Mouse (Mus musculus): Measurements from ENCODE around the gene Igsf23. TPM values are rescaled to one million over a fixed set of nuclear protein-coding genes. Genes with fewer than 3 reads are reported as not detected.

The Igsf23 gene
- polyA plus RNA-seq, 1 experiment from 2014 or later: 0.59 TPM

- ATAC-seq (replicated peaks; ENCODE audit: low FRiP score) (0 out of 2 replicates have a peak, but pooled peaks have one; percentile 34), DNase-seq (ENCODE audit: low spot score) (peak; percentile 71)
- whole genome bisulfite sequencing: 2% methylated on average over 7 of the region's 7 CpGs
- no peaks in the 10 kb centered on the region for H3K9me3 ChIP-seq (ENCODE audit: control insufficient read depth, low read length)
- no peak overlapping the region for H3K4me3 ChIP-seq (ENCODE audit: low read depth, low read length)
- H3K36me3 ChIP-seq (ENCODE audit: control insufficient read depth, insufficient read depth, low read length): no peaks in the 10 kb centered on the region
- no peak overlapping the region for H3K9ac ChIP-seq (ENCODE audit: low read depth, low read length)
- H3K27ac ChIP-seq (ENCODE audit: low read depth, low read length): no peak overlapping the region
- no peaks in the 10 kb centered on the region for H3K27me3 ChIP-seq (replicated peaks; ENCODE audit: control insufficient read depth, insufficient read depth, low read length)
- H3K4me2 ChIP-seq: no peak overlapping the region
- no peaks in the 10 kb centered on the region for H3K4me1 ChIP-seq (replicated peaks; ENCODE audit: control insufficient read depth, insufficient read depth, low read length)
Observed at GRCm38 (mm10) chr7:19956341-19956781, 5.8 kb upstream of the Igsf23 start.

- Histone ChIP-seq H3K4me3 (ENCODE audit: low read depth, low read length) (no peak overlapping the region), H3K36me3 (ENCODE audit: control insufficient read depth, insufficient read depth, low read length) (no peaks in the 10 kb centered on the region), H3K27me3 (replicated peaks; ENCODE audit: control insufficient read depth, insufficient read depth, low read length) (no peaks in the 10 kb centered on the region), H3K9me3 (ENCODE audit: control insufficient read depth, low read length) (no peaks in the 10 kb centered on the region), H3K27ac (ENCODE audit: low read depth, low read length) (no peak overlapping the region), H3K9ac (ENCODE audit: low read depth, low read length) (no peak overlapping the region), H3K4me1 (replicated peaks; ENCODE audit: control insufficient read depth, insufficient read depth, low read length) (no peaks in the 10 kb centered on the region), H3K4me2 (no peak overlapping the region)
- WGBS: 64% methylated on average over 4 of the region's 4 CpGs
- DNase-seq (ENCODE audit: low spot score) (no peak), ATAC-seq (replicated peaks; ENCODE audit: low FRiP score) (no peak)
Observed at GRCm38 (mm10) chr7:19955861-19956260, 5.3 kb upstream of the Igsf23 start.

GRCm38 (mm10) chr7:19953054-19953453, 2.5 kb upstream of the Igsf23 start:
- H3K4me2 ChIP-seq: no peak overlapping the region
- no peaks in the 10 kb centered on the region for H3K27me3 ChIP-seq (replicated peaks; ENCODE audit: control insufficient read depth, insufficient read depth, low read length)
- DNase-seq (ENCODE audit: low spot score) (no peak), ATAC-seq (replicated peaks; ENCODE audit: low FRiP score) (no peak)
- 64% methylated on average over 9 of the region's 9 CpGs for WGBS
- H3K4me3 ChIP-seq (ENCODE audit: low read depth, low read length): no peak overlapping the region
- H3K27ac ChIP-seq (ENCODE audit: low read depth, low read length): no peak overlapping the region
- H3K9me3 ChIP-seq (ENCODE audit: control insufficient read depth, low read length): no peaks in the 10 kb centered on the region
- H3K9ac ChIP-seq (ENCODE audit: low read depth, low read length): no peak overlapping the region
- no peaks in the 10 kb centered on the region for H3K36me3 ChIP-seq (ENCODE audit: control insufficient read depth, insufficient read depth, low read length)
- peaks cover 2% of the 10 kb centered on the region; the same call in 1 of the 2 replicates for H3K4me1 ChIP-seq (replicated peaks; ENCODE audit: control insufficient read depth, insufficient read depth, low read length)

- no peaks in the 10 kb centered on the region for H3K36me3 ChIP-seq (ENCODE audit: control insufficient read depth, insufficient read depth, low read length)
- H3K4me2 ChIP-seq: no peak overlapping the region
- no peak overlapping the region for H3K9ac ChIP-seq (ENCODE audit: low read depth, low read length)
- no peaks in the 10 kb centered on the region for H3K27me3 ChIP-seq (replicated peaks; ENCODE audit: control insufficient read depth, insufficient read depth, low read length)
- ATAC-seq (replicated peaks; ENCODE audit: low FRiP score) (no peak), DNase-seq (ENCODE audit: low spot score) (no peak)
- H3K9me3 ChIP-seq (ENCODE audit: control insufficient read depth, low read length): no peaks in the 10 kb centered on the region
- H3K4me3 ChIP-seq (ENCODE audit: low read depth, low read length): no peak overlapping the region
- WGBS: 76% methylated on average over 10 of the region's 10 CpGs
- no peak overlapping the region for H3K27ac ChIP-seq (ENCODE audit: low read depth, low read length)
- peaks cover 2% of the 10 kb centered on the region; the same call in 1 of the 2 replicates for H3K4me1 ChIP-seq (replicated peaks; ENCODE audit: control insufficient read depth, insufficient read depth, low read length)
Observed at GRCm38 (mm10) chr7:19952320-19952986, 1.9 kb upstream of the Igsf23 start.

GRCm38 (mm10) chr7:19949996-19950395, 560 bp downstream of the Igsf23 start:
- Histone ChIP-seq H3K27me3 (replicated peaks; ENCODE audit: control insufficient read depth, insufficient read depth, low read length) (no peaks in the 10 kb centered on the region), H3K36me3 (ENCODE audit: control insufficient read depth, insufficient read depth, low read length) (no peaks in the 10 kb centered on the region), H3K27ac (ENCODE audit: low read depth, low read length) (no peak overlapping the region), H3K4me3 (ENCODE audit: low read depth, low read length) (no peak overlapping the region), H3K9me3 (ENCODE audit: control insufficient read depth, low read length) (no peaks in the 10 kb centered on the region), H3K4me2 (no peak overlapping the region), H3K4me1 (replicated peaks; ENCODE audit: control insufficient read depth, insufficient read depth, low read length) (peaks cover 2% of the 10 kb centered on the region; the same call in 1 of the 2 replicates), H3K9ac (ENCODE audit: low read depth, low read length) (no peak overlapping the region)
- 63% methylated on average over 10 of the region's 10 CpGs for WGBS
- ATAC-seq (replicated peaks; ENCODE audit: low FRiP score): no peak
- no peak for DNase-seq (ENCODE audit: low spot score)

GRCm38 (mm10) chr7:19948956-19949355, 1.6 kb downstream of the Igsf23 start:
- ATAC-seq (replicated peaks; ENCODE audit: low FRiP score) (no peak), DNase-seq (ENCODE audit: low spot score) (no peak)
- Histone ChIP-seq H3K4me1 (replicated peaks; ENCODE audit: control insufficient read depth, insufficient read depth, low read length) (peaks cover 2% of the 10 kb centered on the region; the same call in 1 of the 2 replicates), H3K9me3 (ENCODE audit: control insufficient read depth, low read length) (no peaks in the 10 kb centered on the region), H3K9ac (ENCODE audit: low read depth, low read length) (no peak overlapping the region), H3K36me3 (ENCODE audit: control insufficient read depth, insufficient read depth, low read length) (no peaks in the 10 kb centered on the region), H3K27ac (ENCODE audit: low read depth, low read length) (no peak overlapping the region), H3K4me2 (no peak overlapping the region), H3K4me3 (ENCODE audit: low read depth, low read length) (no peak overlapping the region), H3K27me3 (replicated peaks; ENCODE audit: control insufficient read depth, insufficient read depth, low read length) (no peaks in the 10 kb centered on the region)
- WGBS: 77% methylated on average over 12 of the region's 12 CpGs

- Histone ChIP-seq H3K9me3 (ENCODE audit: control insufficient read depth, low read length) (no peaks in the 10 kb centered on the region), H3K27ac (ENCODE audit: low read depth, low read length) (no peak overlapping the region), H3K9ac (ENCODE audit: low read depth, low read length) (no peak overlapping the region), H3K36me3 (ENCODE audit: control insufficient read depth, insufficient read depth, low read length) (no peaks in the 10 kb centered on the region), H3K4me3 (ENCODE audit: low read depth, low read length) (no peak overlapping the region), H3K27me3 (replicated peaks; ENCODE audit: control insufficient read depth, insufficient read depth, low read length) (no peaks in the 10 kb centered on the region), H3K4me1 (replicated peaks; ENCODE audit: control insufficient read depth, insufficient read depth, low read length) (peaks cover 2% of the 10 kb centered on the region; the same call in 1 of the 2 replicates), H3K4me2 (no peak overlapping the region)
- ATAC-seq (replicated peaks; ENCODE audit: low FRiP score) (no peak), DNase-seq (ENCODE audit: low spot score) (no peak)
- WGBS: 80% methylated on average over 13 of the region's 13 CpGs
Observed at GRCm38 (mm10) chr7:19945821-19946515, 4.6 kb downstream of the Igsf23 start.

GRCm38 (mm10) chr7:19945201-19945600, 5.4 kb downstream of the Igsf23 start:
- no peak for DNase-seq (ENCODE audit: low spot score)
- no peaks in the 10 kb centered on the region for H3K36me3 ChIP-seq (ENCODE audit: control insufficient read depth, insufficient read depth, low read length)
- no peaks in the 10 kb centered on the region for H3K9me3 ChIP-seq (ENCODE audit: control insufficient read depth, low read length)
- no peak overlapping the region for H3K27ac ChIP-seq (ENCODE audit: low read depth, low read length)
- no peak for ATAC-seq (replicated peaks; ENCODE audit: low FRiP score)
- H3K27me3 ChIP-seq (replicated peaks; ENCODE audit: control insufficient read depth, insufficient read depth, low read length): no peaks in the 10 kb centered on the region
- H3K4me3 ChIP-seq (ENCODE audit: low read depth, low read length): no peak overlapping the region
- 83% methylated on average over 5 of the region's 5 CpGs for WGBS
- H3K9ac ChIP-seq (ENCODE audit: low read depth, low read length): no peak overlapping the region
- no peaks in the 10 kb centered on the region for H3K4me1 ChIP-seq (replicated peaks; ENCODE audit: control insufficient read depth, insufficient read depth, low read length)
- H3K4me2 ChIP-seq: no peak overlapping the region

GRCm38 (mm10) chr7:19944709-19945108, 5.8 kb downstream of the Igsf23 start:
- ATAC-seq (replicated peaks; ENCODE audit: low FRiP score): no peak
- no peaks in the 10 kb centered on the region for H3K36me3 ChIP-seq (ENCODE audit: control insufficient read depth, insufficient read depth, low read length)
- no peak overlapping the region for H3K4me2 ChIP-seq
- H3K9ac ChIP-seq (ENCODE audit: low read depth, low read length): no peak overlapping the region
- no peak overlapping the region for H3K27ac ChIP-seq (ENCODE audit: low read depth, low read length)
- H3K4me3 ChIP-seq (ENCODE audit: low read depth, low read length): no peak overlapping the region
- no peaks in the 10 kb centered on the region for H3K4me1 ChIP-seq (replicated peaks; ENCODE audit: control insufficient read depth, insufficient read depth, low read length)
- no peak for DNase-seq (ENCODE audit: low spot score)
- no peaks in the 10 kb centered on the region for H3K9me3 ChIP-seq (ENCODE audit: control insufficient read depth, low read length)
- H3K27me3 ChIP-seq (replicated peaks; ENCODE audit: control insufficient read depth, insufficient read depth, low read length): no peaks in the 10 kb centered on the region
- 85% methylated on average over 8 of the region's 8 CpGs for WGBS
